Mouse (Mus musculus) A20 (cell line): ENCODE measurements at regions not wholly inside any gene's neighbourhood (a gene's known extent, or its start where the extent isn't known, plus 50 kb on each side); places are given as distances from the start of the nearest gene placed in this dataset.

Source experiments
- DNase-seq: peaks from one replicate; pipeline ENCODE4 v3.0.0-alpha.2; 2011; ENCODE audit warnings: low read depth, low spot score

GRCm38 (mm10) chr12:63309799-63310198 is 1164.7 kb downstream of the Fscb start:
- DNase-seq, result peak; percentile 49

- no peak for DNase-seq
Observed at GRCm38 (mm10) chr12:63279321-63279720, 1195.2 kb downstream of the Fscb start.
